Mouse (Mus musculus): ENCODE measurements around the gene Rcan2. TPM values are rescaled to one million over a fixed set of nuclear protein-coding genes. Genes with fewer than 3 reads are reported as not detected.

Rcan2 gene
- polyA plus RNA-seq, 1 experiment = not detected

GRCm38 (mm10) chr17:43929856-43930255 lies 128.7 kb downstream of the Rcan2 start:
- H3K27me3 ChIP-seq (ENCODE audit: control insufficient read depth) = no peaks in the 10 kb centered on the region
- no peak overlapping the region for H3K4me3 ChIP-seq (replicated peaks)
- no peaks in the 10 kb centered on the region for H3K36me3 ChIP-seq (ENCODE audit: control insufficient read depth)
- no peak for TF ChIP-seq TAL1 (IDR thresholded peaks at IDR 0.05; ENCODE audit: low read length)
- no peak for TF ChIP-seq GATA1 (IDR thresholded peaks at IDR 0.05; ENCODE audit: low read length)
- no peaks in the 10 kb centered on the region for H3K4me1 ChIP-seq (ENCODE audit: control insufficient read depth)
- H3K9me3 ChIP-seq (ENCODE audit: control insufficient read depth, low read length) = peaks cover 30% of the 10 kb centered on the region

DNA sequence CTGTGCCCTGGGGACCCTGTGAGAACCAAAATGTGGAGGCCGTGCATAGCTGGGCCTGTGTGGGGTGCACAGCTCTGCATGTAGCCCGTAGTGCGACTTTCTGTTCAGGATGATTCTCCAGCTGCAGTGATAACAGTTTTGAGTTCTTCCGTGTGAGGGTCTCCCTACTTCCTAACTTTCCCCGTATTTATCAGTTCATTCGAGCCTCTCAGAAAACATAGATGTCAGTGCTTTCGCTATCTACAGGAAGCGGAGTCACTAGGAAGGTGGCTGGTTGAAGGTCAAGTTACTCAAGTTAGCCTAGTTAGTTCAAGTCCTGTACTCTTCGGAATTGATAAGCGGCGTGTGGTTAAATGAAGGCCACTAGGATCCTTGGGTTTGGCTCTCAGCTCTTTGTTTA lies 130.6 kb downstream of the Rcan2 start:
- Histone ChIP-seq H3K27me3 (ENCODE audit: control insufficient read depth) (no peaks in the 10 kb centered on the region), H3K9me3 (ENCODE audit: control insufficient read depth, low read length) (peaks cover 33% of the 10 kb centered on the region), H3K4me3 (replicated peaks) (no peak overlapping the region), H3K36me3 (ENCODE audit: control insufficient read depth) (no peaks in the 10 kb centered on the region), H3K4me1 (ENCODE audit: control insufficient read depth) (no peaks in the 10 kb centered on the region)
- TF ChIP-seq TAL1 (IDR thresholded peaks at IDR 0.05; ENCODE audit: low read length) = no peak
- TF ChIP-seq GATA1 (IDR thresholded peaks at IDR 0.05; ENCODE audit: low read length) = no peak

GRCm38 (mm10) chr17:43934056-43934455 lies 132.9 kb downstream of the Rcan2 start:
- H3K9me3 ChIP-seq (ENCODE audit: control insufficient read depth, low read length) = peaks cover 31% of the 10 kb centered on the region
- H3K4me1 ChIP-seq (ENCODE audit: control insufficient read depth) = no peaks in the 10 kb centered on the region
- H3K36me3 ChIP-seq (ENCODE audit: control insufficient read depth) = no peaks in the 10 kb centered on the region
- no peak overlapping the region for H3K4me3 ChIP-seq (replicated peaks)
- TF ChIP-seq TAL1 (IDR thresholded peaks at IDR 0.05; ENCODE audit: low read length) = no peak
- no peak for TF ChIP-seq GATA1 (IDR thresholded peaks at IDR 0.05; ENCODE audit: low read length)
- H3K27me3 ChIP-seq (ENCODE audit: control insufficient read depth) = no peaks in the 10 kb centered on the region

- Histone ChIP-seq H3K9me3 (ENCODE audit: control insufficient read depth, low read length) (no peaks in the 10 kb centered on the region), H3K27me3 (ENCODE audit: control insufficient read depth) (no peaks in the 10 kb centered on the region), H3K4me1 (ENCODE audit: control insufficient read depth) (no peaks in the 10 kb centered on the region), H3K4me3 (replicated peaks) (no peak overlapping the region), H3K36me3 (ENCODE audit: control insufficient read depth) (no peaks in the 10 kb centered on the region)
- TF ChIP-seq GATA1 (IDR thresholded peaks at IDR 0.05; ENCODE audit: low read length) (no peak), TAL1 (IDR thresholded peaks at IDR 0.05; ENCODE audit: low read length) (no peak)
These were observed 151.1 kb downstream of the Rcan2 start for GRCm38 (mm10) chr17:43952219-43952618.

DNA sequence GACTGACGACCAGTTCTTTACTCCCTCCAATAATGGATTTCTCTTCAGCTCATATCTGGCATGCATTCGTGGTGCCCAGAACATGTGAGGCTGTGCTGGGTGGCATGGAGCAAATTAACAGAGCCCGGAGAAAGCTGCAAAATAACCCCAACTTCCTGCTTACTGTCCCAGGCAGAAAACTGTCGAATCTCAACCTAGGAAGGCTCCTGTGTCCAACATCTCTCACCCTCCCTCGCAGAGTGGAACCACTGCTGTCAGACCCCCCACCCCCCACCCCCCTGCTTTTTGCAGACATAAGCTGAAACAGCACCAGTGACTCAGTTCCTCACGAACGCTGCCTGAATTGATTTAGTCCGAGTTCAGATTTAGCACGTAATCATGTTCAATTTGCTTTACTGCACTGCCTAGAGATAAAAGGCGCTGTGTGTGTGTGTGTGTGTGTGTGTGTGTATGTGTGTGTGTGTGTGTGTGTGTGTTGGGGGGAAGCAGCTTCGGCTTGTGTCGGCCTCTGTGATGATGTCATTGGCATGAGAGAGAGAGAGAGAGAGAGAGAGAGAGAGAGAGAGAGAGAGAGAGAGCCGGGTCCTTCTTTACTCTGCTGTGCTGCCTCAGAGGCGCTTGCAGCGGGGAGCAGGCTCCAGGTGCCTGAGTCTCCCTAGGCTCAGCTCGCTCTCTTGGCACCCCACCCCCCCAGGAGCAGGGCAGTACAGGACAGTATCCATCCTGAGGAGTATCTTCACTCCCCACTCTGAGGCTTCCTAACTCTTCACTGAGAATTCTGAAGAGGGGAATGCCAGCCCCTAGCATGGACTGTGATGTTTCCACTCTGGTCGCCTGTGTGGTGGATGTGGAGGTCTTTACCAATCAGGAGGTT lies 151.7 kb downstream of the Rcan2 start:
- Histone ChIP-seq H3K4me1 (ENCODE audit: control insufficient read depth) (no peaks in the 10 kb centered on the region), H3K27me3 (ENCODE audit: control insufficient read depth) (no peaks in the 10 kb centered on the region), H3K9me3 (ENCODE audit: control insufficient read depth, low read length) (no peaks in the 10 kb centered on the region), H3K36me3 (ENCODE audit: control insufficient read depth) (no peaks in the 10 kb centered on the region), H3K4me3 (replicated peaks) (no peak overlapping the region)
- no peak for TF ChIP-seq GATA1 (IDR thresholded peaks at IDR 0.05; ENCODE audit: low read length)
- TF ChIP-seq TAL1 (IDR thresholded peaks at IDR 0.05; ENCODE audit: low read length) = no peak

DNA sequence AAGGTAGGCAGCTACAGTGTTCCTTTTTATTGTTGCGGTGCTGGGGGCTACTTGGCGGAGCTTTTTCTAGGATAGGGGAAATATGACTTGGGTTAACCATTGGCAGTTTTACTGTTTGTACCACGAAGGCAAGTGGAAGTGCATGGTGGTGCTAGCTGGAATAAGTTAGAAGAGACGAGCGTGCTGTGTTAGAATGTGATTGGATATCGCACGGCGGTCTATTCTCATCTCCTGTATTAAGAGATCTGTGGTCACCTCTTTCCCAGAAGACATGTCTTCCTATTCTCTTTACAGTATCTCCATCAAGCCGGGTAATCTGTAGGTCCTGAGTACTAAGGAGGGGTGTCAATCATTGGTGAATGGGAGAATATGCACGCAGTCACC lies 152.4 kb downstream of the Rcan2 start:
- H3K4me1 ChIP-seq (ENCODE audit: control insufficient read depth) = no peaks in the 10 kb centered on the region
- TF ChIP-seq GATA1 (IDR thresholded peaks at IDR 0.05; ENCODE audit: low read length) (no peak), TAL1 (IDR thresholded peaks at IDR 0.05; ENCODE audit: low read length) (no peak)
- H3K36me3 ChIP-seq (ENCODE audit: control insufficient read depth) = no peaks in the 10 kb centered on the region
- no peaks in the 10 kb centered on the region for H3K27me3 ChIP-seq (ENCODE audit: control insufficient read depth)
- no peak overlapping the region for H3K4me3 ChIP-seq (replicated peaks)
- no peaks in the 10 kb centered on the region for H3K9me3 ChIP-seq (ENCODE audit: control insufficient read depth, low read length)

DNA sequence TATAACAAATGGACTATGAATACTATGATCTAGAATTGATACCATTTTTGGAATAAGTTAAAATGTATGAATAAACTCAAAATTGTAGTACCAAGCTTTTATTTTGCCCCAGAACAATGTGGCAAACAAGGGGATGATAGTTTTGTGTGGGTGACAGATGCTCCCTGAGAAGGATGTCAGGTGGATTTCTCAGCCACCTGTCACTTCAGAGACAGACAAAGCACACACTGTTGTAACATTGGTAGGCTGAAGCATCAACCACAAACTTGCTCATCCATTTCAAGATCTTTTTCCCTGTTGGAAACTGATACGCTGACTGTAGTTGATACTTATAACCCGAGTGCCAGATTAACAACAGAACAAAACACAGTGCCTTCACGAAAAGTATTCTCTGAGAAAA lies 158.6 kb downstream of the Rcan2 start:
- no peaks in the 10 kb centered on the region for H3K4me1 ChIP-seq (ENCODE audit: control insufficient read depth)
- no peaks in the 10 kb centered on the region for H3K36me3 ChIP-seq (ENCODE audit: control insufficient read depth)
- H3K4me3 ChIP-seq (replicated peaks) = no peak overlapping the region
- TF ChIP-seq TAL1 (IDR thresholded peaks at IDR 0.05; ENCODE audit: low read length) = no peak
- no peak for TF ChIP-seq GATA1 (IDR thresholded peaks at IDR 0.05; ENCODE audit: low read length)
- no peaks in the 10 kb centered on the region for H3K9me3 ChIP-seq (ENCODE audit: control insufficient read depth, low read length)
- no peaks in the 10 kb centered on the region for H3K27me3 ChIP-seq (ENCODE audit: control insufficient read depth)

GRCm38 (mm10) chr17:43969943-43970342 lies 168.8 kb downstream of the Rcan2 start:
- Histone ChIP-seq H3K36me3 (ENCODE audit: control insufficient read depth) (no peaks in the 10 kb centered on the region), H3K9me3 (ENCODE audit: control insufficient read depth, low read length) (no peaks in the 10 kb centered on the region), H3K27me3 (ENCODE audit: control insufficient read depth) (no peaks in the 10 kb centered on the region), H3K4me3 (replicated peaks) (no peak overlapping the region), H3K4me1 (ENCODE audit: control insufficient read depth) (no peaks in the 10 kb centered on the region)
- TF ChIP-seq GATA1 (IDR thresholded peaks at IDR 0.05; ENCODE audit: low read length) (no peak), TAL1 (IDR thresholded peaks at IDR 0.05; ENCODE audit: low read length) (no peak)

- H3K27me3 ChIP-seq (ENCODE audit: control insufficient read depth) = no peaks in the 10 kb centered on the region
- no peaks in the 10 kb centered on the region for H3K36me3 ChIP-seq (ENCODE audit: control insufficient read depth)
- H3K9me3 ChIP-seq (ENCODE audit: control insufficient read depth, low read length) = no peaks in the 10 kb centered on the region
- H3K4me1 ChIP-seq (ENCODE audit: control insufficient read depth) = no peaks in the 10 kb centered on the region
- H3K4me3 ChIP-seq (replicated peaks) = no peak overlapping the region
- TF ChIP-seq TAL1 (IDR thresholded peaks at IDR 0.05; ENCODE audit: low read length) (no peak), GATA1 (IDR thresholded peaks at IDR 0.05; ENCODE audit: low read length) (no peak)
These were observed 176.4 kb downstream of the Rcan2 start for GRCm38 (mm10) chr17:43977572-43977971.
